Mouse (Mus musculus) B cell, adult 67 days (primary cell): ENCODE results near the gene Galntl6. TPM values are rescaled to one million over a fixed set of nuclear protein-coding genes. Genes with fewer than 3 reads are reported as not detected.

Source experiments
- total RNA-seq, 2 experiments: library from RNA; stranded (reverse); gene quantifications; 4 replicates each; pipeline ENCODE4 v1.2.4; 2023

The Galntl6 gene
- total RNA-seq = not detected

GRCm38 (mm10) chr8:58912196-58912839 lies at the start of gene Galntl6:
TSS of gene Galntl6 (minus strand) at chr8:58912640.

GRCm38 (mm10) chr8:58911677-58912076 lies 763 bp downstream of the Galntl6 start, which contains the start of gene BC030500:
TSS of gene BC030500 (plus strand) at chr8:58911755.

Other genes starting within 250 kb of the Galntl6 start
- gene BC030500, start 885 bp downstream of the Galntl6 start, total RNA-seq = not detected